Mouse (Mus musculus): ENCODE results near the gene Invs.

The Invs gene

DNA sequence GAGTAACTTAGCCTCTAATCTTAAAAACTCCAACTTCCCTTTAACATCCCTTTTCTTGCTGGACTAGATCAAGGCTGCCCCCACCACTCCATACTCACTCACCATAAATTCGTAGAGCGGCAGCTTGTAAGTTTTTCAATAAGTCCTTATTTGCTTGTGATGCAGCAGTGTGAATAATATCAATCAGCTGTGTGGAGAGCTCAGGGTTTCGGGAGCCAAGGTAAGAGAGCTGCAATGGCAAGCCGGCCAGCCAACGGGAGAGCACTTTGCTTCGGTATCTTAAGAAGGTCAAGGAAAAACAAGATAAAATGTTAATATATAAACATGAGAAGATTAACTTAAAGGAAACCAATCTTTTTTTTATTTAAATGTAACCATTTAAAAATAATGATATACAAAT lies 178.9 kb downstream of the Invs start:
- DNase-seq (ENCODE audit: low spot score), result no peak

DNA sequence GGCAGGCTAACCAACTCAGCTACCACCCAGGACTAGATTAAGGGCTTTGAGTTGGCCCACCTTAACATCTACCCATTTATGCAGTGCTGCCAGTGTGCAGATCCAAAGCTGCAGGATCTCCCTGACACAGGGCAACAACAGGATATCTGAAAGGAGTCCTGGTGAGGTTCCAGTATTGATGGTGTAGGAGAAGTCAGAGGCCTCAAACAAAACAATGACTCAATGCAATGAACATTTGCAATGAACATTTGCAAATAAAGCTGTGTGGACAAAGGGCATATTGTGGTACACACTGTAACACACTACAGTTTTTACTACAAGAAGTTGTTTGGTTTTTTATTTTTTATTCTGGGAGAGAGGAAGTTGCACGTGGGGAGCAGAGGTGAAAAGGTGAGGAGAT lies 181.5 kb downstream of the Invs start:
- DNase-seq (ENCODE audit: low spot score), result no peak

DNA sequence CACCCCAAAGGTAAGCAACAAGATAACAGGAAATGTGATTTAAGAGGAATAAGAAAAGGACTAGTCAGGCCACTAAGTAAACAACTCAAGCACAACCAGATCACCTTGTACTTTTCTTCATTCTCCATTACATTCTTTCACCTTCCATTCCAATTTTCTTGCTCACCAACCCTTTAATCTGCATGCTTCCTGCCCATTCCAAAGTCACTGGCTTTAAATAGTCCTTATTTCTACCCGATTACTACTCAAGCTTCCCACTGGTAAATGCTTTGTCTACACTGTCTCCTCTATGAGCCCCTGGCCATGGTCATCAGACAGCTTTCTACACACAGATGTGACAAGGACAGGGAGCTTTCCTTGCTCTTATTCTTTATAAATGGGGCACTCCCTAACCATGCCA lies 191.4 kb downstream of the Invs start:
- DNase-seq (ENCODE audit: low spot score), result no peak

DNA sequence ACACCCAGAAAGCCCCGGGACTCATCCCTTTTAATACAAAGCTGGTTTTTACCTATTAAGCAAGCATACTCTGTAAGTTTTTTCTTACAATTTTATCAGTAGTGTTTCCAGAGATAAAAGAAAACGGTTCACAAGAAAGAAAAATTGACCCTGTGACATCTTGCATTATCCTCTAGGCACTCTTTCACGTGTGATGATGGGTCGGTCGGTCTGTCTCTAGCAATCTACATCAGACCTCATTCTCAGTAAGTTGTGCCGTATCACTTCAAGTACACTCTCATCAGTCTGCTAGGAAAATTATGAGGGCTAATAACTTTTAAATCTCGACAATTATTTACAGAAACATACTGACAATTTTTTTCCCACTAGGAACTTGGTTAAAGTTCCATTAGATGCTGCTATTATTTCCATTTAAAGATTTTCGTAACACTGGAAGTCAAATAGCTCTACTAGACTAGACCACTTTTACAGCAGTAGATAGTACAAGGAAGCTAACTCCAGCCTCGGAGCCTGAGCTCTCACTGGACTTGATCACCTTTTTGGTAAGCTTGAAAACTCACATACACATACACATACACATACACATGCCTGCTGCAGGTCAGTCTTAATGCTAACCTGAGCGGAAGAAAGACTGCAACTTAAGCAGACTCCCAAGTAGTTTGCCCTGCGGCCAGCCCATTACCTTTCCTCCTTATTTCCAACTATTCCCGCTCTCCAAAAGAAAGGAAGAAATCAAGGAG lies 192.7 kb downstream of the Invs start:
- no peak for DNase-seq (ENCODE audit: low spot score)

DNA sequence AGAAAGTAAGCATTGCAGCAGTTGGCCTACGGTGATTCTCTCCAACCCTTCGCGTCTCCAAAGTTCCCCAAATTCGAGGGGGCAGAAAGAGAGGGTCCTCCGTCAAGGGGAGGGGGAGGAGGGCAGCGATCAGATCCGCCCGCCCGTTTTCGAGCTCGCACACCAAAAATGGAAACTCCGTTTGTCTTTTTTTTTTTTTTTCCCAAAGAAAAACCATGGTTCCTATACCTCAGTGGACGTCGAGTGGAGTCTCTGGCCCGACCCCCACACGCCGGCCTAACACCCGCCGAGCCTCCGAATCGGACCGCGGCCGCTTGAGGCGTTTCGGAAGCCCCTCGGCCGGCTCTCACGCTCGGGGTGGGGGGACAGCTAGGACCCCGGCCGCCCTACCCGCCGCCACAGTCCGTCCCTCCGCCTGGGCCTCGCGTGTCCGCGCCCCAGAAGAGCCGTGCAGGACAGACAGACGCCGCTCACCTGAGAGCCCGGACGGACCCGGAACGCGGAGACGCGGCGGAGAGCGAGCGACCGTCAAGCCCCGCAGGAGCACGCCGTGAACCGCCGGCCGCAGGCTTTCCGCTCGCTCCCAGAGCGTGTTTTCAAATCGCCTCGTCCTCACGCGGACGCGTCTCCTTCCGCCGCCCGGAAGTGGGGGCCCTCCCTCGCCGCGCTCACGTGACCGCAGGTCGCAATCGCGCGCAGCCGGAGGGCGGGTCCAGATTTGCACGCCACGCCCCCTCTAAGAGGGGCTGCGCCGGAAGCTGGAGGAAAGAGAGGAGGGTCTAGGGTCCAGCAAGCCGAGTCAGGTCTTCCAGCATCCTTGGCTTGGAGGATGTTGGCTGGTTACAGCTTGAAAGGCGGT lies 193.5 kb downstream of the Invs start, which contains the start of gene Tex10:
Gene Tex10, minus strand, starts transcription at position 668 of the 859 bp plus-strand sequence.
- peak; percentile 86 for DNase-seq (ENCODE audit: low spot score)

DNA sequence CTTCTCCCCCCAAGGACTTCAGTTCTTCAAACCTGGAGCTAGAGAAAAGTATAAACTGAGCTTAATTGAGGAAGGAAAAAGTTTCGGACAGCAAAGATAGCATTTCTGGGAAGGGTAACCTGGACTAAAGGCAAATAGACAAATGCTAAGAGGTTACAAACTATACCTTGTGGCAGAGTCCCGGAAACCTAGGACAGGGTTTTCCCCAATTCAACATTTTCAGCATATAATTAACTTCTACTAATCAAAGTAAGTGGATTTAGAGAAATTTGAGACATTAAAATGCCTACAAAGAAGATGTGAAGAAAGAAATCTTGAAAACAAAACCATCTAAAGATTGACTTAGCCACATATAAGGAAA lies 194.1 kb downstream of the Invs start:
- no peak for DNase-seq (ENCODE audit: low spot score)

DNA sequence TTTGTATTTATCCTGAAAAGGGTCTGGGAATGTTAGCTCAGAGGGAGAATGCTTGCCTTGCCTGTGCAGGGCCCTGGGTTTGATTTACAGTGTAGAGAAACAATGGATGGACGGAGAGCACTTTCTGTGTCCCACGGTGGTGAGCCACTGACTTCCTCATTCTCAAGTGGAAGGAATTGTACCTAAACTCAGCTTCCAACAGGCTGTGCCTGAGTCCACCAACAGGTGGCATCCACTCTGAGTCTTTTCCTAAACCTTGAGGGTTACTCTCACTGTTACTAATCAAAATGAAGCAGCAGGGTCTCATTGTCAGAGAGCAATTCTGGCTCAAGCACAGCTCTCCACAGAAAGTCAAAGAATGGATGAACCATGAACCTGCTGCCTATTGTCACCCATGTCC lies 201.7 kb downstream of the Invs start:
- peak; percentile 21 for DNase-seq (ENCODE audit: low spot score)
